Mouse (Mus musculus) ovary, postnatal 10 days (tissue): ENCODE results near the gene Yif1a.

ENCODE experiments used
- DNase-seq: peaks from one replicate; pipeline ENCODE4 v3.0.0; 2022; ENCODE audit warnings: low spot score

Yif1a gene

DNA sequence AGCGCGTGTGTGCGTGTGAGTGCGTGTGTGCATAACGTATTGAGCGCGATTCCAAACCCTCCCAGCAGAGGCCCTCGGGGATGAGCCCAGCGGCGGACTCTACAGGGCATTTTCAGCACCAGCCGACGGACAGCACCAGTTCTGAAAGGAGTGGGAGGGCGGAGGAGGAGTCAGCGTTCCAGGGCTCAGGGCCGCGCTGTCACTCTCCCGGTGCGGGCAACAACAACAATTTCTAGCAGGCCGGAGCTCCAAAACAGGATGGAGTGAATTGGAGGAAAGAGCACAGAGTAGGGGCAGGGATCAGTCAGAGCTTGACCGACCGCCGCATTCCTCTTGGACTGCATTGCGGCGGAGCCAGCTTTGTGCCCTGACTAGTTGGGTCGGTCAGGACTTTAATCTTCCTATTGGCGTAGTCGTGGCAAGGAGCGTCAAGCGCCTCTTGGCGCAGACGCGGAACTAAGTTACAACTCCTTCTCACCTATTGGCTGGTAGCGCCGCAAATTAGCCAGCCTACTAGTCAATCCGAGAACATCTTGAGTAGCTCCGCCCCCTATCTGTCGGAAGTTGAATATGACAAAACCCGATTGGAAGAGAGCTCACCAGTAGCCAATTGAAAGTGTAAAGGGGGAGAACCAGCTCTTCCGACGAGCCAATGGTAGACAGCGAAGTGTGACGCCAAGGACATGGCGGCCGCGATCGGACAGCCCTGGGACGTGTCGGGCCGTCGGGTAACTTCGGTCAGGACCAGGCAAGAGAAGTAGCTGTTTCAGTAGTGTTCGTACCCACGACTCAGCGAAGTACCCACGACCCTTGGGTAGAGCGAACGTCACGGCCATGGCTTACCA, at the start of gene Yif1a:
TSS of gene Yif1a (plus strand) at position 655 of the 845 bp plus-strand sequence.
- peak; percentile 93 for DNase-seq

GRCm38 (mm10) chr19:5038709-5039156, 49.6 kb upstream of the Yif1a start, which contains the start of the genes B4gat1 and AC124502.3:
Gene B4gat1, plus strand, starts transcription at chr19:5038826.
Gene AC124502.3, plus strand, starts transcription at chr19:5038891.
- DNase-seq, result no peak

DNA sequence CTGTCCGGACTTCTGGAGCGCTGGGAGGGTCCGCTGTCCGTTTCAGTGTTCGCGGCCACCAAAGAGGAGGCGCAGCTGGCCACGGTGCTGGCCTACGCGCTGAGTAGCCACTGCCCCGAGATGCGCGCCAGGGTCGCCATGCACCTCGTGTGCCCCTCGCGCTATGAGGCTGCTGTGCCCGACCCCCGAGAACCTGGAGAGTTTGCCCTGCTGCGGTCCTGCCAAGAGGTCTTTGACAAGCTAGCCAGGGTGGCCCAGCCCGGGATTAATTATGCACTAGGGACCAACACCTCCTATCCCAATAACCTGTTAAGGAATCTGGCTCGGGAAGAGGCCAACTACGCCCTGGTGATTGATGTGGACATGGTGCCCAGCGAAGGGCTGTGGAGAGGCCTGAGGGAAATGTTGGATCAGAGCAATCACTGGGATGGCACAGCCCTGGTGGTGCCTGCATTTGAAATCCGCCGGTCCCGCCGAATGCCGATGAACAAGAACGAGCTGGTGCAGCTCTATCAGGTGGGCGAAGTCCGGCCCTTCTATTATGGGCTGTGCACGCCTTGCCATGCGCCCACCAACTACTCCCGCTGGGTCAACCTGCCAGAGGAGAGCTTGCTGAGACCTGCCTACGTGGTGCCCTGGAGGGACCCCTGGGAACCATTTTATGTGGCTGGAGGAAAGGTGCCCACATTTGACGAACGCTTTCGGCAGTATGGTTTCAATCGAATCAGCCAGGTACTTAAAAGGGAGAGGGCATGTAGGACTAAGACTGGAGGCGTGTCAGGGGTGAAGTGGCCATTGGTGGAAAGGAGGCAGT, 48.8 kb upstream of the Yif1a start:
- no peak for DNase-seq

GRCm38 (mm10) chr19:5040862-5041523, 47.3 kb upstream of the Yif1a start, which contains the start of gene Brms1:
Gene Brms1, plus strand, starts transcription at chr19:5041354.
- peak; percentile 77 for DNase-seq

DNA sequence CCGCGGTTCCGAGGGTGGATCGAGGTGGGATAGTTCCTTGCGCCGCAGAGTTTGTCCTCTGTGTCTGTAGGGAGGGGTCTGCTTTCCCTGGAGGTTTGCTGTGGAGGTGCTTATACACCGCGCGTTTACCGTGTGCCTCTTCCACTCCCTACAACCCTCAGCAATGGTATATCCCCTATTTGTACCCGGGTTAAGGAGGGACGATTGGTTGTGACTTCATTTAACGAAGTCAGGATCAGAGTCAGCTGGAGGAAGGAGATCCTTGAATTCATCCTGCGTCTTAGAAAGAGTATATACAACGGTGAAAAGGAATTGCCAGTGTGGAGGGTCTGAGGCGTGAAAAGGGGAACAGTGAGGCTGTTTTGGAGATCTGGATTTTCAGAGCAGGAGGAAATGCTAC, 46.8 kb upstream of the Yif1a start:
- no peak for DNase-seq

- DNase-seq, result no peak
Measured at GRCm38 (mm10) chr19:5045531-5045930, 42.8 kb upstream of the Yif1a start.

DNA sequence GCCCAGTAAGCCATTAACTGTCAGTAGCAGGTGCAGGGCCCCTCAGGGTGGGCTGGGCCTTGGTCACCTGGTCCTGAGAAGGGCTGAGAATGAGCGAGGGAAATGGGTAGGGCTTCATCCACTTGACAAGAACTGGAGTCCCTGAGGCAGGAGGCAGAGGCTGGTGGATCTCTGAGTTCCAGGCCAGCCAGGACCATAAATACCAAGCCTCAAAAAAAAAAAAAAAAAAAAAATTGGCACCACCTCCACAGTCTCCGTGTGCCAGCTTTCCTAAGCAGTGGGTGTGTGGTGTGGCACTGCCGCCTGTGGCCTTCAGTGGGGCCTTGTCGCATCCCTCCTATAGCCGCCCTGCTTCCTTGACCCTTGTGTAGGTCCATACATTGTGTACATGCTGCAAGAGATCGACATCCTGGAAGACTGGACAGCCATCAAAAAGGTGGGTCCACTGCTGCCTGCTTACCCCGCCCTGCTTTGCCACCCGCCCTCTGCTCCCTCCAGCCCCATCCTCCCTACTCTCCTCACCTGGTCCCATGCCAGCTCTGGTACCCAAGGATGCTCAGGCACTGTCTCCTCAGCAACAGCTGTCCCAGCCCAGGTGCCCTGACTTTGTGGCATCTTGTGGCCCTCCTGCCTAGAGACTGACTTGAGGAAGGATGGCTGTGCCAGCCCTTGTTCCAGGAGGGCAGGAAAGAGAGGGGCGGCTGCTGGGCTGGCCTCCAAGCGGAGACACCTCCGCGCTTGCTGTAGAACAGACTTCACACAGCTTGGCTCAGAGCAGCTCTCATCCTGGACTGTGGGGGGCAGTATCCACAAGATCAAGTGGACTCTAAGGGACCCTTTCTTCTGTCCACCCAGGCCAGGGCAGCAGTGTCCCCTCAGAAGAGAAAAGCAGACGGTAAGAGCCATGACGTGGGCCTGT, 39.9 kb upstream of the Yif1a start:
- no peak for DNase-seq

- no peak for DNase-seq
Measured at GRCm38 (mm10) chr19:5049325-5049724, 39.0 kb upstream of the Yif1a start.

- DNase-seq, result no peak
Measured at GRCm38 (mm10) chr19:5050047-5050905, 38.1 kb upstream of the Yif1a start, which contains the start of gene Rin1. Gene Rin1, plus strand, starts transcription at chr19:5050481.

- DNase-seq, result no peak
Measured at GRCm38 (mm10) chr19:5051031-5051430, 37.3 kb upstream of the Yif1a start.

DNA sequence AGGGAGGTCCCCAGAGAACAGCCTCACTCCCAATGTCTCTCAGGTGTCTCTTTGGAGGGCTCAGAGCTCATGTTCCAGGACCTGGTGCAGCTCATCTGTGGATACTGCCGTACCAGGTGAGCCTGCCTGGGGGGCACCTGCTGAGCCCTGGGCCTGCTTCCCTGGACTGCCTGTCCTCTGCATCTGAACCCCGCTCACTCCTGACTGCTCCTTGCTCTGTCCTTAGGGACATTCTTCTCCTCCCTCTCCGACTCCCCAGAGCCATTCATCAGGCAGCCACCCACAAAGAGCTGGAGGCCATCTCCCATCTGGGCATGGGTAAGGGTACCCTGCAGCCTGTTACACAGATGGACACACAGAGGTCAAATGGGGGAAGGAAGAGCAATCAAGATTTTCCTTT, 36.8 kb upstream of the Yif1a start:
- no peak for DNase-seq

DNA sequence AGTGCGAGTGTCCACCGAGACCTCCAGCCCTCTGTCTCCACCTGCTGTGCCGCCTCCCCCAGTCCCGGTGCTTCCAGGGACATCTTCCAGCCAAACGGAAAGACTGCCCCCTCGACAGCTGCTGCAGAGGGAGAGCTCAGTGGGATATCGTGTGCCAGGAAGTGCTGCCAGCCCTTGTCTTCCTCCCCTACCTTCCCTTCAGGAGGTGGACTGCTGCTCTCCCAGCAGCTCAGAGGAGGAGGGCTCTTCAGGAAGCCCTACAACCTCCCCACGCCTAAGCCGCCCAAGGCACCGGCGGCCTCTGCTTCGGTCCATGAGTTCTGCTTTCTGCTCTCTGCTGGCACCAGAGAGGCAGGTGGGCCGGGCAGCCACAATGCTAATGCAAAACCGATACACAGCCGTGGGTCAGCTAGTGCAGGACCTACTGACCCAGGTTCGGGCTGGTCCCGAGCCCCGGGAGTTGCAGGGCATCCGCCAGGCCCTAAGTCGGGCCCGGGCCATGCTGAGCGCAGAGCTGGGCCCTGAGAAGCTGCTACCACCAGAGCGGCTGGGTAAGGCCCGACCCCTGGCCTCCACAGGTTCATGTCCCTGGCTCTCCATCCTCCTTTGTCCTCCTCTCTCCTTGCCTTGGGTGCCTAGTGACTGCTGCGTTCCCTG, 36.0 kb upstream of the Yif1a start:
- DNase-seq, result no peak

GRCm38 (mm10) chr19:5052853-5053252, 35.5 kb upstream of the Yif1a start:
- no peak for DNase-seq

- DNase-seq, result no peak
Measured at GRCm38 (mm10) chr19:5053909-5054308, 34.4 kb upstream of the Yif1a start.

- DNase-seq, result no peak
Measured at GRCm38 (mm10) chr19:5056251-5056650, 32.1 kb upstream of the Yif1a start.

DNA sequence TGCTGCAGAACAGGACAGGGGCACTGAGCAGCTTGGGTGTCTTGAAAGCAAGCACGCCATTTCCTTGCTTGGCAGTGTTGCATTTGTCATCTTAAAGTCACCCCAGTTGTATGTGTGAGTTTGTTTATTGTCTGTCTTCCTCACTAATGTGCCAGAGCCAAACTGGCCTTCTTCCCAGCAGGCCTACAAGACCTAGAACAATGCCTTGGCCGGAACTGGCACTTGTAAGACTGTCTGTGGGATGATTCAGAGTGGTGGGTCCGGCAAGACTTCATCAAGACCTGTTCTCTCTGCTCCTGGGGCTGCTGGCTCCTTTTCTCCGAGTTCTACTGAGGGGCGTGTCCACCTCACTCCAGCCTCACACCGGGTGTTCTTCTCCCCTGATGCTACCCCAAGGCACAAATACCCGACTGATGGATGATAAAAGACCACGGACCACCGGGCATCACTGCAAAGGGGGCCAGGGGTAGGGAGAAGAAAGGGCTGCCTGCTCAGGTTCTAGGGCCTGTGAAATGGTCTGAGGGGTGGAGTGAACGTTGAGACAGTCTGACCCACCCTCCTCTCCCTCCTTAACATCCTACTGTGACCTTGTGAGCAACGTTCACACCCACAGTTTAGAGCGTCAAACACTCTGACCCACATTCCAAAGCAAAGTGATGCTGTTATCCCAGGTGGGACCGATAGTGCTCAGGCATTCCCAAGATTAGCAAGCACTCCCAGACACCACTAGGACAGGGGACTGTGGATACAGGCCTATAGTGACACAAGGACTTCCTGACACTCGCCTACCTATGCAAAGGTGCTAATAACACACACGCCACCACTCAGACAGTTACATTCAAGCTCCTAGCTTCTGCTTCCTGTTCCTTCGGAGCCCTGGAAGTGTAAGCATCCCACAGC, 30.2 kb upstream of the Yif1a start:
- DNase-seq, result no peak

GRCm38 (mm10) chr19:5058801-5059771, 29.3 kb upstream of the Yif1a start:
- no peak for DNase-seq
